Mouse (Mus musculus) bone marrow, adult 2 months (tissue): Measurements from ENCODE around the gene Stat1.

Experiments
- CTCF ChIP-seq: fragments of 200-500 bp; IDR thresholded peaks from 2 replicates; pipeline ENCODE4 v1.5.1; 2011; ENCODE audit warnings: low read length, control low read depth; ENCODE audit not compliant: control insufficient read depth, insufficient read depth
- POLR2A ChIP-seq: fragments of 200-500 bp; IDR thresholded peaks from 2 replicates; pipeline ENCODE4 v1.6.1; 2011; ENCODE audit warnings: low read depth, mild to moderate bottlenecking, control low read depth, low read length, borderline replicate concordance; ENCODE audit not compliant: control insufficient read depth

DNA sequence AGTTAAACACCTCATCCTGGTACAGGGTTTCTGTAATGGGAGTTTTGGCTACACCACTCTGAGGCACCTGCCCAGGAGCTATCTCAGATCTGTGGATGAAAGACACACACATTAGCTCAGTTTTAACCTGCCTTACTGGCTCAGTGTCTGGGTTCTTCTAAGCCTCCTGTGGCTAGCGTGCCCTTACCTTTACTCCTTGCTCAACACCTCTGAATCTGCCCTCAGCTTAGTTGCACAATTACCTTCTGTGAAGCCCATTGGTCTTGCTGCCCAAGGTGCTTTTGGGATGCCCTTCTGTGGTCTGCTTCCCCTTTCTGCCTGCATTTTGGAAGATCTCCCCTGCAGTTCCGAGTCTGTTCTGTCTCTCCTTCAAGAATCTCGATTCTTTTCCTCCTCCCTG, 5.6 kb downstream of the Stat1 start:
- TF ChIP-seq CTCF (no peak), POLR2A (no peak)
